Mouse (Mus musculus): ENCODE results near the gene Krt71. TPM values are rescaled to one million over a fixed set of nuclear protein-coding genes. Genes with fewer than 3 reads are reported as not detected.
"Not testable (repeated sequence)": the region's sequence is repeated elsewhere in the genome, so short reads cannot be mapped to it uniquely, and the experiment has no call there.

Krt71 gene
- polyA plus RNA-seq, 1 experiment from 2014 or later = not detected

DNA sequence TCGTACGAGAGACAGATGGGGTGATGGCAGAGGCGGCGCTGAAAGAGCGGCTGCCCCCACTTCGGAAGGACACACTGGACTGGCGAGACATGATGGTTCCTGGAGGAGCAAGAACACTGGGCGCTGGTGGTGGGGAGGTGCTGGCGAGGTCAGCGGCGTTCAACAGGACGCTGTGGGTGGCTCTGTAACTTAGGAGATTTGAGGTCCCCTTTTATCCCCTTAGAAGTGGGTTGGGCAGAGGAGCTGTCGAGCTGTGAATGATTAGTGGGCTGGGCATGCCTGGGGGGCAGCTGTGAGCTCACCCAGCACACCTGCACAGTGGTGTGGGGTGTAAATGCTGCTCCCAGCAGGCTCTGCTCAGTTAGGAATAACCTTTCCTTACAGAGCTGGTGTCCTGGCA lies 30.2 kb downstream of the Krt71 start, which contains the start of gene Krt5:
Gene Krt5 (minus strand): TSS at position 179 of the 400 bp plus-strand sequence.
- Histone ChIP-seq H3K4me2 (replicated peaks) (no peak within 1 kb of the TSS), H3K9me3 (no peaks in the 10 kb centered on the region), H3K4me3 (replicated peaks) (no peak within 1 kb of the TSS), H3K27me3 (replicated peaks) (no peaks in the 10 kb centered on the region), H3K27ac (no peak within 1 kb of the TSS), H3K36me3 (no peaks in the 10 kb centered on the region), H3K4me1 (replicated peaks) (no peaks in the 10 kb centered on the region; the same call in 1 of the 2 replicates), H3K9ac (no peak within 1 kb of the TSS)
- 60% methylated on average over 13 of the region's 13 CpGs for WGBS
- ATAC-seq = no peak

- Histone ChIP-seq H3K4me2 (replicated peaks) (no peak overlapping the region), H3K4me1 (replicated peaks) (no peaks in the 10 kb centered on the region), H3K4me3 (replicated peaks) (no peak overlapping the region), H3K9ac (no peak overlapping the region), H3K27me3 (replicated peaks) (no peaks in the 10 kb centered on the region), H3K27ac (no peak overlapping the region), H3K9me3 (no peaks in the 10 kb centered on the region), H3K36me3 (no peaks in the 10 kb centered on the region)
- ATAC-seq = no peak
- WGBS = 62% methylated on average over 11 of the region's 11 CpGs
Measured at GRCm38 (mm10) chr15:101708683-101709082, 34.2 kb downstream of the Krt71 start.

DNA sequence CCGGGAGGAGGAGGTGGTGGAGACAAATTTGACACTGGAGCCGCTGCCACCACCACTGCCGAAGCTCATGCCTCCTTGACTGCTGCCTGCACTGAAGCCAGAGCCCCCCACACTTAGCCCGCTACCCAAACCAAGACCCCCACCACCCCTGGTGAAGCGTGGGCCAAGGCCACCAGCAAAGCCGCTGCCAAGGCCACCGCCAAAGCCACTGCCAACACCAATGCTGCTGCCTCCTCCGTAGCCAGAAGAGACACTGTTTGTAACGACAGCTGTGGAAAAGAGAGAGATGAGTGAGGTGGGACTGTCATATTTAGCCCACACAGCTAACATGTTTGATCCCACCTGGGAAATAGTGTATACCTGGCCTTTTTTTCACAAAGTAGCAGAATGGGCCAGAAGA lies 35.5 kb downstream of the Krt71 start:
- WGBS = 86% methylated on average over 9 of the region's 9 CpGs
- ATAC-seq = no peak
- no peaks in the 10 kb centered on the region for H3K9me3 ChIP-seq
- H3K27ac ChIP-seq = no peak overlapping the region
- H3K4me1 ChIP-seq (replicated peaks) = no peaks in the 10 kb centered on the region
- no peak overlapping the region for H3K4me3 ChIP-seq (replicated peaks)
- H3K36me3 ChIP-seq = no peaks in the 10 kb centered on the region
- H3K27me3 ChIP-seq (replicated peaks) = no peaks in the 10 kb centered on the region
- no peak overlapping the region for H3K9ac ChIP-seq
- no peak overlapping the region for H3K4me2 ChIP-seq (replicated peaks)

- Histone ChIP-seq H3K27ac (no peak overlapping the region), H3K27me3 (replicated peaks) (no peaks in the 10 kb centered on the region), H3K4me1 (replicated peaks) (no peaks in the 10 kb centered on the region), H3K9ac (no peak overlapping the region), H3K9me3 (no peaks in the 10 kb centered on the region), H3K36me3 (no peaks in the 10 kb centered on the region), H3K4me2 (replicated peaks) (no peak overlapping the region), H3K4me3 (replicated peaks) (no peak overlapping the region)
- ATAC-seq = no peak
- 67% methylated on average over 4 of the region's 4 CpGs for WGBS
Measured at GRCm38 (mm10) chr15:101704066-101704465, 38.8 kb downstream of the Krt71 start.

- Histone ChIP-seq H3K27me3 (replicated peaks) (no peaks in the 10 kb centered on the region), H3K4me1 (replicated peaks) (no peaks in the 10 kb centered on the region), H3K9ac (no peak overlapping the region), H3K4me2 (replicated peaks) (no peak overlapping the region), H3K27ac (no peak overlapping the region), H3K36me3 (no peaks in the 10 kb centered on the region), H3K4me3 (replicated peaks) (no peak overlapping the region), H3K9me3 (no peaks in the 10 kb centered on the region)
- ATAC-seq = no peak
- 45% methylated on average over 2 of the region's 2 CpGs for WGBS
Measured at GRCm38 (mm10) chr15:101702380-101702779, 40.5 kb downstream of the Krt71 start.

GRCm38 (mm10) chr15:101699866-101700265 lies 43.0 kb downstream of the Krt71 start:
- no peaks in the 10 kb centered on the region for H3K4me1 ChIP-seq (replicated peaks)
- H3K27me3 ChIP-seq (replicated peaks) = no peaks in the 10 kb centered on the region; the same call in 1 of the 2 replicates
- 72% methylated on average over 8 of the region's 8 CpGs for WGBS
- no peak for ATAC-seq
- no peaks in the 10 kb centered on the region for H3K9me3 ChIP-seq
- no peak overlapping the region for H3K4me3 ChIP-seq (replicated peaks)
- no peak overlapping the region for H3K4me2 ChIP-seq (replicated peaks)
- H3K27ac ChIP-seq = no peak overlapping the region
- no peak overlapping the region for H3K9ac ChIP-seq
- H3K36me3 ChIP-seq = no peaks in the 10 kb centered on the region

DNA sequence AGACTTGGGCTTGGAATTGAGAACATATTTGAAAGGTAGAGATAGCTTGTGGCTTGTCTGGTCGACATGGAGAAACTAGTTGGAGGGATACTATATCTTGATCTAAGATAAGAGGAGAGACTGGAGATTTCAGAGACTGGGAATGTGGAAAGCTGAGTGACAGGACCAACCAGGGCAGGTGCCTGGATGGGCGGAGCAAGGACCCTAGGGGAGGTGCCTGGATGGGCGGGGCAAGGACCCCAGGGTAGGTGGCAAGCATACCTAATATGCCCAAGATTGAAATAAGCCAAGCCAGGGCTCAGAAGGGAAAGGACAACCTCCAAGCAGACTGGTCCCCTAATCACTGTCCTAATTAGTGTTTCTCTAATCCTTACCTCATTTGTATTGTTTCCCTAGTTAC lies 43.7 kb downstream of the Krt71 start:
- Histone ChIP-seq H3K27me3 (replicated peaks) (no peaks in the 10 kb centered on the region; the same call in 1 of the 2 replicates), H3K27ac (no peak overlapping the region), H3K36me3 (no peaks in the 10 kb centered on the region), H3K4me1 (replicated peaks) (no peaks in the 10 kb centered on the region), H3K4me3 (replicated peaks) (no peak overlapping the region), H3K9me3 (no peaks in the 10 kb centered on the region), H3K4me2 (replicated peaks) (no peak overlapping the region), H3K9ac (no peak overlapping the region)
- WGBS = 46% methylated on average over 3 of the region's 3 CpGs
- ATAC-seq = no peak

- no peak overlapping the region for H3K9ac ChIP-seq
- H3K9me3 ChIP-seq = no peaks in the 10 kb centered on the region
- no peak for ATAC-seq
- H3K27me3 ChIP-seq (replicated peaks) = no peaks in the 10 kb centered on the region; the same call in 1 of the 2 replicates
- no peaks in the 10 kb centered on the region for H3K36me3 ChIP-seq
- no peak overlapping the region for H3K4me2 ChIP-seq (replicated peaks)
- WGBS = 71% methylated on average over 8 of the region's 8 CpGs
- H3K27ac ChIP-seq = no peak overlapping the region
- no peak overlapping the region for H3K4me3 ChIP-seq (replicated peaks)
- no peaks in the 10 kb centered on the region for H3K4me1 ChIP-seq (replicated peaks)
Measured at GRCm38 (mm10) chr15:101697326-101698188, 45.4 kb downstream of the Krt71 start.

GRCm38 (mm10) chr15:101694207-101694606 lies 48.7 kb downstream of the Krt71 start, which contains the start of gene Krt6a:
TSS of gene Krt6a (minus strand) at chr15:101694307.
- Histone ChIP-seq H3K27ac (no peak within 1 kb of the TSS), H3K9me3 (no peaks in the 10 kb centered on the region), H3K4me1 (replicated peaks) (no peaks in the 10 kb centered on the region), H3K9ac (no peak within 1 kb of the TSS), H3K27me3 (replicated peaks) (no peaks in the 10 kb centered on the region; the same call in 1 of the 2 replicates), H3K4me3 (replicated peaks) (no peak within 1 kb of the TSS), H3K36me3 (no peaks in the 10 kb centered on the region), H3K4me2 (replicated peaks) (no peak within 1 kb of the TSS)
- 71% methylated on average over 5 of the region's 5 CpGs for WGBS
- ATAC-seq = no peak

DNA sequence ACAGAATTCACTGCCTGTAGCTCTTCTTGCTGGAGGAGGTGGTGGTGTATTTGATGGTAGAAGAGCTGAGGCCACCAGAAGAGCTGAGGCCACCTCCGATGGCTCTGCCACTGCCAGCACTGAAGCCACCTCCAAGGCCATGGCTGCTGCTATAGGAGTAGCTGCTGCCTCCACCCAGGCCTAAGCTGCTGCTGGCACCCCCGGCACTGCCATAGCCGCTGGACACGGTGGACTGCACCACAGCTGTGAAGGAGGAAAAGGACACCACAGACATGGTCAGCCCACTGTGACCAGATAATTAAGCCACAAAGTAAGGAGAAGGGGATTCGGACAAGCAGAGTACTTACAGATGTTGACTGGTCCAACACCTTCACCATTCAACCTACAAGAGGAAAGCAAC lies 52.4 kb downstream of the Krt71 start:
- not testable (repeated sequence) for H3K9ac ChIP-seq; H3K36me3 ChIP-seq; H3K27ac ChIP-seq; H3K9me3 ChIP-seq; ATAC-seq; H3K4me2 ChIP-seq (replicated peaks); H3K4me1 ChIP-seq (replicated peaks); H3K4me3 ChIP-seq (replicated peaks); H3K27me3 ChIP-seq (replicated peaks)
- WGBS = 93% methylated on average over 5 of the region's 5 CpGs

GRCm38 (mm10) chr15:101688161-101688560 lies 54.7 kb downstream of the Krt71 start:
- H3K27ac ChIP-seq = no peak overlapping the region
- no peaks in the 10 kb centered on the region for H3K27me3 ChIP-seq (replicated peaks)
- no peak overlapping the region for H3K4me2 ChIP-seq (replicated peaks)
- no peak overlapping the region for H3K9ac ChIP-seq
- no peaks in the 10 kb centered on the region for H3K9me3 ChIP-seq
- ATAC-seq = no peak
- no peaks in the 10 kb centered on the region for H3K36me3 ChIP-seq
- no peak overlapping the region for H3K4me3 ChIP-seq (replicated peaks)
- 59% methylated on average over 2 of the region's 2 CpGs for WGBS
- no peaks in the 10 kb centered on the region for H3K4me1 ChIP-seq (replicated peaks)

Measured in intestine, embryonic 15.5 days (tissue).